Mouse (Mus musculus) liver, embryonic 14.5 days (tissue): ENCODE results near the gene Gm49776. TPM values are rescaled to one million over a fixed set of nuclear protein-coding genes. Genes with fewer than 3 reads are reported as not detected.

ENCODE experiments used
- ATAC-seq: fragments of 200-750 bp; cut with Nextera tagmentation; 2 replicates; pipeline ENCODE4 v1.8.0; 2017; ENCODE audit warnings: moderate number of reproducible peaks, mild to moderate bottlenecking, moderate library complexity; ENCODE audit not compliant: insufficient read depth
- DNase-seq, 3 experiments: peaks; one replicate each; pipeline ENCODE4 v3.0.0-alpha.2; 2012 to 2013; ENCODE audit warnings: low read depth in 3 of 3, low spot score in 3 of 3
- H3K27ac ChIP-seq: fragments of 300-500 bp; sonication (generic); 2 replicates; pipeline ENCODE4 v1.5.1; 2014; ENCODE audit warnings: moderate library complexity, mild to moderate bottlenecking, control low read depth, inconsistent platforms
- H3K27me3 ChIP-seq: fragments of 300-500 bp; sonication (generic); 2 replicates; pipeline ENCODE4 v1.6.1; 2014; ENCODE audit warnings: mild to moderate bottlenecking, low read length, moderate library complexity; ENCODE audit not compliant: control insufficient read depth, insufficient read depth
- H3K36me3 ChIP-seq: fragments of 300-500 bp; sonication (generic); replicated peaks from 2 replicates; pipeline ENCODE4 v1.6.1; 2014; ENCODE audit warnings: low read depth; ENCODE audit not compliant: control insufficient read depth, insufficient read depth
- H3K4me1 ChIP-seq, 2 experiments: fragments of 200-500 bp in 1 of 2; fragments of 300-500 bp in 1 of 2; sonication (generic) in 1 of 2; replicated peaks; 2 replicates each; pipeline ENCODE4 v1.6.1; 2012 to 2014; ENCODE audit warnings: antibody characterized with exemption in 1 of 2, inconsistent platforms in 1 of 2, low read length in 1 of 2; ENCODE audit not compliant: control insufficient read depth in 2 of 2, insufficient read depth in 2 of 2
- H3K4me2 ChIP-seq: fragments of 300-500 bp; sonication (generic); 2 replicates; pipeline ENCODE4 v1.6.1; 2014; ENCODE audit warnings: low read depth, mild to moderate bottlenecking, control low read depth, moderate library complexity
- H3K4me3 ChIP-seq, 2 experiments: fragments of 200-500 bp in 1 of 2; fragments of 300-500 bp in 1 of 2; sonication (generic) in 1 of 2; 2 replicates each; pipeline ENCODE4 v1.5.1; 2012 to 2014; ENCODE audit warnings: low read depth in 2 of 2, low read length in 2 of 2, mild to moderate bottlenecking in 2 of 2, control low read depth in 1 of 2, inconsistent platforms in 1 of 2, moderate library complexity in 1 of 2; ENCODE audit not compliant: insufficient read depth in 1 of 2
- H3K9ac ChIP-seq: fragments of 300-500 bp; sonication (generic); replicated peaks from 2 replicates; pipeline ENCODE4 v1.6.1; 2014; ENCODE audit warnings: mild to moderate bottlenecking, control low read depth, moderate library complexity
- H3K9me3 ChIP-seq: fragments of 300-500 bp; sonication (generic); 2 replicates; pipeline ENCODE4 v1.6.1; 2016; ENCODE audit warnings: low read length, mixed read lengths; ENCODE audit not compliant: control insufficient read depth
- CTCF ChIP-seq: IDR thresholded peaks from 2 replicates; pipeline ENCODE4 v1.5.1; 2016; ENCODE audit warnings: antibody characterized with exemption, low read depth, control low read depth
- EP300 ChIP-seq: IDR thresholded peaks from 2 replicates; pipeline ENCODE4 v1.6.1; 2016; ENCODE audit warnings: antibody characterized with exemption, low read depth
- WGBS: fragments of 180-500 bp; shearing (Covaris S2); extraction: QIAGEN DNeasy Blood & Tissue Kit; methylation state at CpG from one replicate; pipeline ENCODE4 v1.1.7; 2014; ENCODE audit not compliant: insufficient replicate concordance; 5-methylcytosine and 5-hydroxymethylcytosine counted together
- polyA plus RNA-seq, 2 experiments: library from polyadenylated mRNA; depleted of rRNA in 1 of 2; stranded (reverse) in 1 of 2; unstranded in 1 of 2; fragments of >200 nt; fragmentation: Nextera tagmentation in 1 of 2; extraction: Ambion mirVana in 1 of 2; gene quantifications; 2 replicates each; pipeline versions ENCODE4 v1.2.1 to v1.2.3; 2012 to 2014

Gm49776 gene
- polyA plus RNA-seq, 2 experiments, result 0.18 to 1.3 TPM

DNA sequence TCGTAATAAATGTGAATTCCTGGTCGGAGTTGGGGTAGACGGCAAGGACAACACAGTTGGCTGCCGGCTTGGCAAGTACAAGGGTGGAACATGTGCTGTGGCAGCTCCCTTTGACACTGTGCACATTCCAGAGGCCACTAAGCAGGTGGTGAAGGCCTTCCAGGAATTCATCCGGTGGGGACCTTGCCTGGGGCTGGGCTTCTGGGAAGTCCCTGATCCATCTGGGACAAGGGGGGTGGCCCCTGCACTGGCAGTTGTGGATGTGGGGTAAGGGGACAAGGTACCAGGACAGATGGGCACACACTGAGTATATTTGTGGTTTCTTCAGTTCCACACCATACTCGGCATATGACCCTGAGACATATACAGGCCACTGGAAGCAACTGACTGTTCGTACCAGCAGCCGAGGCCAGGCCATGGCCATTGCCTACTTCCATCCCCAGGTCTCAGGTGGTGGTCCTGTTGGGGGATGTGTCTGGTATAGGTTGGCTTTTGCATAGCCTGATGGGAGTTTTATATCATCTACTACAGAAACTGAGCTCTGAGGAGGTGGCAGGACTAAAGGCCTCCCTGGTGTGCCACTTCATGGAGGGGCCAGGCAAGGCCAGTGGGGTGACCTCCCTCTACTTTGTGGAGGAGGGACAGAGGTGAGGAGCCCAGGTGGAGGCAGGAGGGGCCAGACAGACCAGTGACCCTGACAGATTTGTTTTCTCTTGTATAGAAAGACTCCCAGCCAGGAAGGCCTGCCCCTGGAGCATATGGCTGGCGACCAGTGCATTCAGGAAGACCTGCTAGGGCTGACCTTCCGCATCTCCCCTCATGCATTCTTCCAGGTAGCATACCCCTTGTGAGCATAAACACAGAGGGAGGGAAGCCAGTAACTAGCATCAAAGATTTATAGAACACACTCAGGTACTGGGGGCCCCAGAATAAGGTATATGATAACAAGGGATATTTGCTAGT, 7.0 kb downstream of the Gm49776 start:
- peak overlapping the region; percentile 92 for H3K9ac ChIP-seq
- DNase-seq (no peak), ATAC-seq (no peak)
- no peaks in the 10 kb centered on the region for H3K27me3 ChIP-seq
- no peak for TF ChIP-seq EP300
- no peak for TF ChIP-seq CTCF
- no peaks in the 10 kb centered on the region for H3K9me3 ChIP-seq
- peaks cover 8 to 20% of the 10 kb centered on the region in 2 experiments for H3K4me1 ChIP-seq
- H3K36me3 ChIP-seq, result peaks cover 71% of the 10 kb centered on the region
- WGBS, result 79% methylated on average over 10 of the region's 10 CpGs
- H3K4me3 ChIP-seq, result peak overlapping the region; percentile 2 to 80; a peak in 3 of 4 replicates
- peak overlapping the region; percentile 92 for H3K4me2 ChIP-seq
- H3K27ac ChIP-seq, result no peak overlapping the region

DNA sequence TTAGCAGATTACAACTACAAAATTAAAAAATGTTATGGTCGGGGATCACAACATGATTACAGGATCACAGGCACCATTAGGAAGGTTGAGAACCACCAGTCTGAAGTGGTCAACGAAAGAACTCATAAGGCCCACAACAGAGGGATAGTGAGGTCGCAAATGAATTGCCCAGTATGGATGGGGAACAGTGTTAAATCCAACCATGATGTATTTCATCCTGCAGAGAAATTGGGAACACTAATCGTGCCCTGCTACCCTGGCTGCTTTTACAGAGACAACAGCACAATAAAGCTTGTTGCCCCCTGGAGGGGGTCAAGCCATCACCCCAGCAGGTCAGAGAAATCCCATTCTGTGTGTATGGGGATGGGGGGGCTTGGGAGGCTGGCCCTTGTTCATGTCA, 7.9 kb downstream of the Gm49776 start:
- H3K9me3 ChIP-seq, result no peaks in the 10 kb centered on the region
- DNase-seq (no peak), ATAC-seq (no peak)
- peak overlapping the region; percentile 92 for H3K4me2 ChIP-seq
- H3K9ac ChIP-seq, result peak overlapping the region; percentile 92
- H3K27ac ChIP-seq, result no peak overlapping the region
- peaks cover 8 to 20% of the 10 kb centered on the region in 2 experiments for H3K4me1 ChIP-seq
- 62% methylated on average over 4 of the region's 4 CpGs for WGBS
- H3K27me3 ChIP-seq, result no peaks in the 10 kb centered on the region
- peaks cover 71% of the 10 kb centered on the region for H3K36me3 ChIP-seq
- peak overlapping the region; percentile 80 to 99 for H3K4me3 ChIP-seq
- TF ChIP-seq EP300, result no peak
- no peak for TF ChIP-seq CTCF

DNA sequence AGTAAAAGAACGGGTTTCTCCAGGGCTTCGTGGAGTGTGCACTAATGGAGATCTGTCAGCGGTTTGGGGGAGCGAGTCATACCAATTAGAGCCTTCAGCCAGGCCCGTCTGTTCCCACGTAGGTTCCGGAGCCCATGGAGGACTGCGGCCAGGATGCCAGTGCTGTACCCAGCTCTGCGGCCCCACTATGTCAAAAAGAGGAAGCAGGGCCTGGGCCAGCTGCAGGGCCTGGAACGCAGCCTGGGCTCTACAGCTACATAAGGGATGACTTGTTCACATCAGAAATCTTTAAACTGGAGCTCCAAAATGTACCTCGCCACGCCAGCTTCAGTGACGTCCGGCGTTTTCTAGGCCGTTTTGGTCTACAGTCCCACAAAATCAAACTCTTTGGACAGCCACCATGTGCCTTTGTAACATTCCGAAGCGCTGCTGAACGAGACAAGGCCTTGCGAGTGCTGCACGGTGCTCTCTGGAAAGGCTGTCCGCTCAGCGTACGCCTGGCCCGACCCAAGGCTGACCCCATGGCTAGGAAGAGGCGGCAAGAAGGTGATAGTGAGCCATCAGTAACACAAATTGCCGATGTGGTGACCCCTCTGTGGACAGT, 8.7 kb downstream of the Gm49776 start:
- peak overlapping the region; percentile 92 for H3K4me2 ChIP-seq
- no peak for TF ChIP-seq EP300
- no peak for TF ChIP-seq CTCF
- DNase-seq, result no peak

DNA sequence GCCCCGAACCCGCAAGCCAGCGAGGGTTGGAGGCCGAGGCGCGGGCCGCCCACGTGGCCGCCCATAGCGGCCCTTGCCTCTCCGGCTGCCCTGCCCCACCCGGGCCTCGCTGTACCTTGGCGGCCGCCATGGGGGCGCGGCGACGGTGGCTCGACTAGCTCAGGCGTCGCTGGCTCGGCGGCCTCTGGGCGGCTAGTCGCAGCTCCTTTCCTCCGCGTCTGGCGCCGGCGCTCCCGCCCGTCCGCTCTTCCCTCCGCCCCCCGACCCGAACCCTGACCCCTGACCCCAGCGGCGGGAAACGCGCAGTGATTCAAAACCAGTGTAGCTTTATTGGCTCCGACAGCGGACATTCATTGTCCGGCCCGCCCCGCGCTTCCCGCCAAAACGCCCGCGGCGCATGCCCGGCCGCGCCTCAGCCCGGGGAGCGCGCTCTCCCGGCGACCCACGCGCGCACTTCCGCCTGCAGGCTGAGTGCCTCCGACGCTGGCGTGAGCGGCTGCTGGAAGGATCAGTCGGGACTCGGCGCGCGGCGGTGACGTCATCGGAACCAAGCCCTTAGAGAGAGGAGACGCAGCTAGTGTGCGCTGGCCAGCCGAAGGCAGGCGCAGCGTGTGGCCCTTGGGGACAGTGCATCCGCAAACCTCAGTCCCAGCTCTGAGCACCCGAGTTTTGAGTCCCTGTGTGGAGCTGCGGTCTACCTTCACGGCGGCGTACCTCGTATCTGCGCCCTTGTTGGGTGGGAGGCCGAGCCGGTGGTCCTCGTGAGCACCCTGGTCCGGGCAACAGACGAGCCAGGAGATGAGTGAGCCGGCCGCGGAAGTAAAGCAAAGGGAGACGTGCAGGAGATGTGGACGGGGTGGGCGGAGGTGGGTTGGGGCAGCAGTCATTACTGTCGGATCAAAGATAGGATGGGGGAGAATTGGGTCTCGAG, 9.4 kb downstream of the Gm49776 start, which contains the start of the genes Trmt2a and Ranbp1:
Gene Trmt2a (plus strand): TSS at position 247 of the 931 bp plus-strand sequence.
Gene Ranbp1 (minus strand): TSS at position 300 of the 931 bp plus-strand sequence.
- Histone ChIP-seq H3K4me3 (peak within 1 kb of the TSS; percentile 80 to 99), H3K27me3 (no peaks in the 10 kb centered on the region), H3K4me1 (peaks cover 8 to 20% of the 10 kb centered on the region in 2 experiments), H3K36me3 (peaks cover 71% of the 10 kb centered on the region), H3K9ac (peak within 1 kb of the TSS; percentile 92), H3K9me3 (no peaks in the 10 kb centered on the region), H3K4me2 (peak within 1 kb of the TSS; percentile 92), H3K27ac (peak within 1 kb of the TSS; percentile 81)
- ATAC-seq (peak; percentile 93), DNase-seq (peak; percentile 96 to 97 (median 97))
- WGBS, result under 1% methylated on average over 98 of the region's 102 CpGs
- TF ChIP-seq EP300, result peak; percentile 64
- 0 out of 2 replicates have a peak, but pooled peaks have one; percentile 27 for TF ChIP-seq CTCF

More for the DNA sequence above, 8.7 kb downstream of the Gm49776 start:
- no peaks in the 10 kb centered on the region for H3K27me3 ChIP-seq
- peaks cover 71% of the 10 kb centered on the region for H3K36me3 ChIP-seq
- peak overlapping the region; percentile 92 for H3K9ac ChIP-seq
- 3% methylated on average over 27 of the region's 27 CpGs for WGBS
- peak overlapping the region; percentile 80 to 99 for H3K4me3 ChIP-seq
- peak; percentile 10 for ATAC-seq
- H3K4me1 ChIP-seq, result peaks cover 8 to 20% of the 10 kb centered on the region in 2 experiments
- H3K27ac ChIP-seq, result peak overlapping the region; percentile 81
- H3K9me3 ChIP-seq, result no peaks in the 10 kb centered on the region
